Comparison of ENCODE assay signal across 10 mouse cellular contexts in the genomic region with DNA sequence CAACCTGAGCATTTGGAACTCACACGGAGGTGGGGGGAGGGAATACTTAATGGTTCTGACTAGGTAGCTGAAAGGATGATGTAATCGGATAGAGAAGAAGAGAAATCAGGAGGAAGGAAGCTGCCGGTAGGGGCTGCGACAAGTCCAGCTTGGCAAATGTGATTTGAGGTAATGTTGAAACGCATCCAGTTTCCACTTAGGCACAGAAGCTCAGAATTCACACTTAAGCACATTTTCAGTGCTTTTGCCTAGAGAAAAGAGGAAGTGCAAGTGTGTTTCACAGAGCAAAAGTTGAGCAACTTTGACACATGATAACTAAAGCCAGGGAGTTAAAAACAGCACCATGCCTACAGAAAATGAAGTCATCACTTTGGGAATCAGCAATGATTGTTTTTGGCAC. TPM values are rescaled to one million over a fixed set of nuclear protein-coding genes. Genes with fewer than 3 reads are reported as not detected.
DNase-seq lines count a peak whose midpoint lies in the region; ATAC-seq lines count a peak whose summit lies in the region.
"Had no signal": no experiment of that assay in that cellular context is flagged by ENCODE, and none has a peak within 500 bp of the region (broad histone marks: within the 10 kb centered on the region; RNA-seq: fewer than 3 reads in every experiment).

No protein-coding gene starts in this region.

- H3K27me3 ChIP-seq in forebrain, embryonic 16.5 days (replicated peaks; ENCODE audit: control insufficient read depth, insufficient read depth, low read length), result no peaks in the 10 kb centered on the region
- H3K27me3 ChIP-seq in forebrain, embryonic 15.5 days, result no peaks in the 10 kb centered on the region
- H3K27me3 ChIP-seq in megakaryocyte, embryonic 14.5 days (replicated peaks), result no peaks in the 10 kb centered on the region
- no peaks in the 10 kb centered on the region for H3K27me3 ChIP-seq in midbrain, embryonic 10.5 days (ENCODE audit: low read depth, poor library complexity, severe bottlenecking)

- WGBS in forebrain, embryonic 16.5 days, result 22% methylated on average over 5 of the region's 5 CpGs
- WGBS in forebrain, embryonic 15.5 days, result 32% methylated on average over 5 of the region's 5 CpGs
- WGBS in midbrain, embryonic 10.5 days, result 71% methylated on average over 5 of the region's 5 CpGs

- 0 out of 2 replicates have a peak, but pooled peaks have one; percentile 45 for ATAC-seq in forebrain, embryonic 16.5 days
- ATAC-seq in forebrain, embryonic 15.5 days (replicated peaks), result no peak

- no peak overlapping the region for H3K9ac ChIP-seq in forebrain, embryonic 16.5 days (replicated peaks; ENCODE audit: low read depth, low read length)
- H3K9ac ChIP-seq in forebrain, embryonic 15.5 days (replicated peaks), result no peak overlapping the region

- peaks cover 9% of the 10 kb centered on the region; the same call in 1 of the 2 replicates for H3K4me1 ChIP-seq in forebrain, embryonic 16.5 days (replicated peaks; ENCODE audit: control insufficient read depth, insufficient read depth, low read length)
- H3K4me1 ChIP-seq in forebrain, embryonic 15.5 days, result peaks cover 15% of the 10 kb centered on the region; the same call in 1 of the 2 replicates
- H3K4me1 ChIP-seq in brown adipose tissue, adult 24 weeks (ENCODE audit: control insufficient read depth, insufficient read depth, insufficient read length, low read length), result peaks cover 29% of the 10 kb centered on the region
- H3K4me1 ChIP-seq in megakaryocyte, embryonic 14.5 days, result peaks cover 100% of the 10 kb centered on the region
- H3K4me1 ChIP-seq in midbrain, embryonic 10.5 days, result peaks cover 7% of the 10 kb centered on the region; the same call in 1 of the 2 replicates

- intact Hi-C loops in left cerebral cortex, postnatal 14 days (cut with DNase I), result no loop called here
- intact Hi-C loops in left cerebral cortex, postnatal 36 days (cut with DNase I), result no loop called here

- no peak overlapping the region for H3K4me3 ChIP-seq in forebrain, embryonic 16.5 days (replicated peaks; ENCODE audit: low read length)
- no peak overlapping the region for H3K4me3 ChIP-seq in forebrain, embryonic 15.5 days
- no peak overlapping the region for H3K4me3 ChIP-seq in brown adipose tissue, adult 24 weeks (ENCODE audit: insufficient read depth, low read depth, low read length)
- peak overlapping the region; percentile 69 for H3K4me3 ChIP-seq in megakaryocyte, embryonic 14.5 days (replicated peaks)
- H3K4me3 ChIP-seq in midbrain, embryonic 10.5 days, result no peak overlapping the region

- H3K27ac ChIP-seq in forebrain, embryonic 16.5 days (ENCODE audit: low read length), result no peak overlapping the region
- H3K27ac ChIP-seq in forebrain, embryonic 15.5 days (replicated peaks), result no peak overlapping the region
- H3K27ac ChIP-seq in brown adipose tissue, adult 24 weeks (replicated peaks; ENCODE audit: low read depth, low read length), result peak overlapping the region; percentile 70
- H3K27ac ChIP-seq in midbrain, embryonic 10.5 days (replicated peaks), result no peak overlapping the region

- no peaks in the 10 kb centered on the region for H3K9me3 ChIP-seq in forebrain, embryonic 16.5 days (ENCODE audit: control insufficient read depth, low read length)
- no peaks in the 10 kb centered on the region for H3K9me3 ChIP-seq in forebrain, embryonic 15.5 days
- no peaks in the 10 kb centered on the region for H3K9me3 ChIP-seq in megakaryocyte, embryonic 14.5 days
- no peaks in the 10 kb centered on the region for H3K9me3 ChIP-seq in midbrain, embryonic 10.5 days (replicated peaks)

- peak; percentile 37 to 76 for DNase-seq in left cerebral cortex, postnatal 14 days (ENCODE audit: low spot score in 2 of 2)
- no peak for DNase-seq in left cerebral cortex, postnatal 36 days (ENCODE audit: low spot score in 2 of 2)
- DNase-seq in thymus, postnatal 14 days, result no peak
- no peak for DNase-seq in midbrain, embryonic 10.5 days (ENCODE audit: low spot score)
- DNase-seq: kidney, postnatal 25 days; midbrain, embryonic 14.5 days had no signal

- no peaks in the 10 kb centered on the region for H3K36me3 ChIP-seq in forebrain, embryonic 16.5 days (ENCODE audit: control insufficient read depth, insufficient read depth)
- H3K36me3 ChIP-seq in forebrain, embryonic 15.5 days, result 0 out of 2 replicates have a peak, but pooled peaks cover 10% of the 10 kb centered on the region
- peaks cover 100% of the 10 kb centered on the region for H3K36me3 ChIP-seq in megakaryocyte, embryonic 14.5 days (replicated peaks; ENCODE audit: low read length)
- peaks cover 49% of the 10 kb centered on the region for H3K36me3 ChIP-seq in midbrain, embryonic 10.5 days

- no peak overlapping the region for H3K4me2 ChIP-seq in forebrain, embryonic 16.5 days (ENCODE audit: low read length)
- no peak overlapping the region for H3K4me2 ChIP-seq in forebrain, embryonic 15.5 days (replicated peaks)

RNA-seq across cellular contexts. Expression of a gene that starts 8.4 kb away (rescaled TPM):
- 25.4 and 27.9 TPM in 2 replicates for polyA plus RNA-seq in forebrain, embryonic 16.5 days (2015; fragmentation: Nextera tagmentation; extraction: Ambion mirVana)
- 22.1 and 24.8 TPM in 2 replicates for polyA plus RNA-seq in forebrain, embryonic 15.5 days (2015; fragmentation: Nextera tagmentation; extraction: Ambion mirVana)
- total RNA-seq in left cerebral cortex, postnatal 14 days (2021), result 10 to 100 TPM; 40.0 to 45.7 TPM
- 10 to 100 TPM; 32.6 to 40.7 TPM for total RNA-seq in left cerebral cortex, postnatal 36 days (2021)
- polyA plus RNA-seq in brown adipose tissue, adult 24 weeks (2012; ENCODE audit: insufficient read depth, insufficient read length, missing spikeins), result 13.8 and 14.1 TPM in 2 replicates
- 293 and 361 TPM in 2 replicates for polyA plus RNA-seq in megakaryocyte, embryonic 14.5 days (2012; ENCODE audit: insufficient read depth, low replicate concordance)
- 29.7 and 31.2 TPM in 2 replicates for polyA plus RNA-seq in midbrain, embryonic 10.5 days (2016; fragmentation: Nextera tagmentation; extraction: Ambion mirVana)

RNA-seq across cellular contexts. Expression of a gene that starts 19.5 kb away (rescaled TPM):
- polyA plus RNA-seq in forebrain, embryonic 16.5 days (2015; fragmentation: Nextera tagmentation; extraction: Ambion mirVana), result 4.6 and 6.0 TPM in 2 replicates
- polyA plus RNA-seq in forebrain, embryonic 15.5 days (2015; fragmentation: Nextera tagmentation; extraction: Ambion mirVana), result 5.2 and 5.9 TPM in 2 replicates
- 1 to 10 TPM; 3.1 TPM for total RNA-seq in left cerebral cortex, postnatal 14 days (2021)
- total RNA-seq in left cerebral cortex, postnatal 36 days (2021), result 1 to 10 TPM; 3.6 to 4.6 TPM
- polyA plus RNA-seq in brown adipose tissue, adult 24 weeks (2012; ENCODE audit: insufficient read depth, insufficient read length, missing spikeins), result 3.8 and 5.9 TPM in 2 replicates
- polyA plus RNA-seq in megakaryocyte, embryonic 14.5 days (2012; ENCODE audit: insufficient read depth, low replicate concordance), result 19.3 and 30.2 TPM in 2 replicates
- polyA plus RNA-seq in midbrain, embryonic 10.5 days (2016; fragmentation: Nextera tagmentation; extraction: Ambion mirVana), result 4.4 and 6.7 TPM in 2 replicates

RNA-seq across cellular contexts. Expression of a gene that starts 36.8 kb away (rescaled TPM):
- polyA plus RNA-seq in forebrain, embryonic 16.5 days (2015; fragmentation: Nextera tagmentation; extraction: Ambion mirVana), result 0.18 TPM in 1 of 2 replicates, not detected in the other
- not detected in 2 replicates for polyA plus RNA-seq in forebrain, embryonic 15.5 days (2015; fragmentation: Nextera tagmentation; extraction: Ambion mirVana)
- under 1 TPM; 0.17 to 0.64 TPM for total RNA-seq in left cerebral cortex, postnatal 14 days (2021)
- under 1 TPM in 1 of 2 experiments, not detected in 1; 0.54 TPM for total RNA-seq in left cerebral cortex, postnatal 36 days (2021)
- not detected in 2 replicates for polyA plus RNA-seq in brown adipose tissue, adult 24 weeks (2012; ENCODE audit: insufficient read depth, insufficient read length, missing spikeins)
- polyA plus RNA-seq in megakaryocyte, embryonic 14.5 days (2012; ENCODE audit: insufficient read depth, low replicate concordance), result 0.29 TPM in 1 of 2 replicates, not detected in the other
- 0.07 TPM in 1 of 2 replicates, not detected in the other for polyA plus RNA-seq in midbrain, embryonic 10.5 days (2016; fragmentation: Nextera tagmentation; extraction: Ambion mirVana)

RNA-seq across cellular contexts. Expression of a gene that starts 43.1 kb away (rescaled TPM):
- 0.15 and 0.47 TPM in 2 replicates for polyA plus RNA-seq in forebrain, embryonic 16.5 days (2015; fragmentation: Nextera tagmentation; extraction: Ambion mirVana)
- 0.20 TPM in 1 of 2 replicates, not detected in the other for polyA plus RNA-seq in forebrain, embryonic 15.5 days (2015; fragmentation: Nextera tagmentation; extraction: Ambion mirVana)
- total RNA-seq in left cerebral cortex, postnatal 14 days (2021), result under 1 TPM in 1 of 2 experiments, not detected in 1; 0.21 TPM
- total RNA-seq in left cerebral cortex, postnatal 36 days (2021), result under 1 TPM in 1 of 2 experiments, not detected in 1; 0.41 TPM
- polyA plus RNA-seq in brown adipose tissue, adult 24 weeks (2012; ENCODE audit: insufficient read depth, insufficient read length, missing spikeins), result not detected in 2 replicates
- polyA plus RNA-seq in megakaryocyte, embryonic 14.5 days (2012; ENCODE audit: insufficient read depth, low replicate concordance), result 0.16 TPM in 1 of 2 replicates, not detected in the other
- polyA plus RNA-seq in midbrain, embryonic 10.5 days (2016; fragmentation: Nextera tagmentation; extraction: Ambion mirVana), result 0.21 and 0.30 TPM in 2 replicates
- polyA plus RNA-seq: midbrain, embryonic 14.5 days had no signal

Comparison
In these comparisons a context has a peak if more than half of its experiments do, and no peak if none do; other contexts are left out.
1. DNase-seq: peak in left cerebral cortex, postnatal 14 days (2 of 2); none in left cerebral cortex, postnatal 36 days (0 of 2), thymus, postnatal 14 days (single experiment) and midbrain, embryonic 10.5 days (single experiment).